Mouse (Mus musculus) heart, embryonic 16.5 days (tissue): ENCODE results near the gene Il6ra. TPM values are rescaled to one million over a fixed set of nuclear protein-coding genes. Genes with fewer than 3 reads are reported as not detected.

Experiments used
- ATAC-seq: fragments of 200-750 bp; cut with Nextera tagmentation; replicated peaks from 2 replicates; pipeline ENCODE4 v1.8.0; 2017; ENCODE audit warnings: moderate number of reproducible peaks; ENCODE audit not compliant: insufficient read depth, low FRiP score; ENCODE audit errors: extremely low read depth
- H3K27ac ChIP-seq: fragments of 300-500 bp; sonication (generic); 2 replicates; pipeline ENCODE4 v1.5.1; 2014; ENCODE audit warnings: mild to moderate bottlenecking, low read length, control low read depth, moderate library complexity
- H3K27me3 ChIP-seq: fragments of 300-500 bp; sonication (generic); 2 replicates; pipeline ENCODE4 v1.6.1; 2014; ENCODE audit warnings: low read length, mixed read lengths; ENCODE audit not compliant: control insufficient read depth, insufficient read depth
- H3K36me3 ChIP-seq: fragments of 300-500 bp; sonication (generic); 2 replicates; pipeline ENCODE4 v1.6.1; 2014; ENCODE audit not compliant: control insufficient read depth, insufficient read depth
- H3K4me1 ChIP-seq: fragments of 300-500 bp; sonication (generic); 2 replicates; pipeline ENCODE4 v1.6.1; 2014; ENCODE audit warnings: low read length, mixed read lengths; ENCODE audit not compliant: control insufficient read depth, insufficient read depth
- H3K4me2 ChIP-seq: fragments of 300-500 bp; sonication (generic); 2 replicates; pipeline ENCODE4 v1.6.1; 2014; ENCODE audit warnings: low read depth, mild to moderate bottlenecking, control low read depth, low read length
- H3K4me3 ChIP-seq: fragments of 300-500 bp; sonication (generic); 2 replicates; pipeline ENCODE4 v1.5.1; 2014; ENCODE audit warnings: mild to moderate bottlenecking, control low read depth, low read length
- H3K9ac ChIP-seq: fragments of 300-500 bp; sonication (generic); 2 replicates; pipeline ENCODE4 v1.6.1; 2014; ENCODE audit warnings: low read length, control low read depth
- H3K9me3 ChIP-seq: fragments of 300-500 bp; sonication (generic); replicated peaks from 2 replicates; pipeline ENCODE4 v1.6.1; 2016; ENCODE audit warnings: low read length; ENCODE audit not compliant: control insufficient read depth
- WGBS: fragments of 180-500 bp; shearing (Covaris S2); extraction: QIAGEN DNeasy Blood & Tissue Kit; methylation state at CpG from one replicate; pipeline ENCODE4 v1.1.7; 2014; 5-methylcytosine and 5-hydroxymethylcytosine counted together
- polyA plus RNA-seq: library from polyadenylated mRNA; unstranded; fragments of >200 nt; fragmentation: Nextera tagmentation; extraction: Ambion mirVana; gene quantifications from 2 replicates; pipeline ENCODE4 v1.2.1, GENCODE M21; 2015

The Il6ra gene
- polyA plus RNA-seq, 1 experiment from 2014 or later: 1.1 TPM

DNA sequence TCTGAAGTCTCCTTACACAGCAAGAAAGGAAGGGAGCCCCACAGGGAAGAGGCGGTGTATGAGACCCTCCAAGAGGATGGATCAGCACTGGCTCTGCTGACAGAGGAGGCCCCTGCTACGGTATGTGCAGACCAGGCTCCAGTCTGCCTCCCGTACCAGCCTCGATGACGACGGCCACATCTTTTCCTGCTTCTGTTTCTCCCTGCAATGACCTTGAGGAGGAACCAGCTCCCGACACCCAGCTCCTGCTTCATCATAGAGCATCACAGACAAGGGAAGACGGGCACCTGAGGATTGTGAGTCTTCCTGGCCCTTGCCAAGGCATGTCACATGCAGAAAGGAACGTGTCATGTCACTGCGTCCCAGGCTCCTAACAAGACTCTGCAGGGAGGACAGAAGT is 15.0 kb downstream of the Il6ra start:
- WGBS: 68% methylated on average over 10 of the region's 10 CpGs
- H3K9me3 ChIP-seq: no peaks in the 10 kb centered on the region
- peaks cover 11% of the 10 kb centered on the region for H3K4me1 ChIP-seq
- ATAC-seq: no peak
- no peak overlapping the region for H3K4me3 ChIP-seq
- no peak overlapping the region for H3K27ac ChIP-seq
- H3K27me3 ChIP-seq: no peaks in the 10 kb centered on the region; the same call in 1 of the 2 replicates
- H3K9ac ChIP-seq: no peak overlapping the region
- H3K4me2 ChIP-seq: no peak overlapping the region
- no peaks in the 10 kb centered on the region for H3K36me3 ChIP-seq

DNA sequence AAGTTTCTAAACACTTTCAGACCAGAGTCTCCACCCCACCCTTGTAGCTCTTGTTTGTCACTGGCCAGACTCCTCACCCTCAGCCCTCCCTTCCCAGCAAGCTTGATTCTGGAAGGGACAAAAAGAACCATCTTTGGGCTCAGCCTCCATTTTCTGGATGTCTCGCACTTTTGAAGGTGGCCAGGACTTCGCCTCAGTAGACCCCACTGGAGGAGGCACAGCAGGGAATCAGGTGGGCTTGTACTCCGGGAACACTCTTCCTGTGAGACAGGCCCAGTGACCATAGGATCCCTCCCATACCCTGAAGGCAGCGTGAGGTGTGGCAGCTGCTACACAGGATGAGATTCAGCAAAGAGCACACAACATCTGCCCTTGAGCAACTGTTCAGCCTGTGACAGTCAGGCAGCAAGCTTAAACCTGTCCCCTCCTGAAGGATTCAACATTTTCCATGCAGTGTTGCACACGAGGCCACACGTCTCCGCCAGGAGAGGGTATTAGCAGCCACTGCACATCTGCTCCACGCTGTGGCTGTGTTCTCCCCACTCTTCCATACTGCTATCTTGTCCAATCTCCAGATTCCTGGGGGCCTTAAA is 15.7 kb downstream of the Il6ra start:
- Histone ChIP-seq H3K27ac (no peak overlapping the region), H3K4me3 (no peak overlapping the region), H3K27me3 (no peaks in the 10 kb centered on the region; the same call in 1 of the 2 replicates), H3K4me2 (no peak overlapping the region), H3K36me3 (no peaks in the 10 kb centered on the region), H3K4me1 (peaks cover 10% of the 10 kb centered on the region), H3K9ac (no peak overlapping the region), H3K9me3 (no peaks in the 10 kb centered on the region)
- no peak for ATAC-seq
- WGBS: 75% methylated on average over 8 of the region's 8 CpGs

DNA sequence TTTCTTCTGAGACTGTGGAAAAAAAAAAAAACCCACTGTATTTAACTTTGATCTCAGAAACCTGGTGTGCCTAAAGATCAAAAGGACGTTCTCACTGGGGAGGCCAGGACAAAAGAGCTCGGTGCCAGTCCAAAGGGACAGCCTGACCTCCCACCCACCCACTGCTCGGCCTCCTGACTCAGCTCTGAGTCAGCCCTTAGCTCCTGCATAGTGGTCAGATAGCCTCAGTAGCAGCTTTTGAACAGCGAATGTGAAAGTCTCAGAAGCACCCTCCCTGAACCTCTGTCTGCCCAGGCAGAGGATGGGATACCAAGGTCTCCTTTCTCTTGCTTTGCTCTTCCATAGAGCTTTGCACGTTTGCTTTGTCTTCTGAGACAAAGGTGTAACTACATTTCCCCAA is 16.4 kb downstream of the Il6ra start:
- ATAC-seq: no peak
- Histone ChIP-seq H3K4me1 (peaks cover 3% of the 10 kb centered on the region; the same call in 1 of the 2 replicates), H3K9ac (no peak overlapping the region), H3K4me3 (no peak overlapping the region), H3K36me3 (no peaks in the 10 kb centered on the region), H3K27me3 (no peaks in the 10 kb centered on the region; the same call in 1 of the 2 replicates), H3K4me2 (no peak overlapping the region), H3K9me3 (no peaks in the 10 kb centered on the region), H3K27ac (no peak overlapping the region)
- 38% methylated on average over 5 of the region's 5 CpGs for WGBS

DNA sequence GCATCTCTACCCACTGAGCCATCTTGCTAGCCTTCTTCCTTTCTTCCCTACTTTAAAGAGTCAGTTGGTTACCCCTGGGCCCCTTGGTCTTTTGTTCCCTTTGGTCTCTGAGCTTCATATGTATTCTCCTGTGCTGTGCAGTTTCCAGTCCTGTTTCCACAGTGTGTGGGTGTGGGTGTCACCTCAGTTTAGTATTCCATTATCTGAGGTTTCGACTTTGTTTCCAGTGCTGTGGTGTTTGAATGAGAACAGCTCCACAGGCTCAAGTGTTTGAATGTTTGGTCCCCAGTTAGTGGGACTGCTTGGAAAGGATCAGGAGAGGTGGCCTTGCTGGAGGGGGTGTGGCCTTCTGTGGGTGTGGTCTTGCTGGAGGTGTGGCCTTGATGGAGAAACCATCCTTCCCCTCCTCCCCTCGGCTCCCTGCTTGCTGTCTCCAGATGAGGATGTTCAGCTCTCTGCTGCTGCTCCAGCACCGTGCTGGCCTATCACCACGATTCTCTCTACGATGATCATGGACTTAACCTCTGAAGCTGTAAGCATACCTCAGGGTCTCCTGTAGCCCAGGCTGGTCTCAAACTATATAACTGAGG is 20.4 kb downstream of the Il6ra start:
- H3K9ac ChIP-seq: no peak overlapping the region
- WGBS: 83% methylated on average over 5 of the region's 5 CpGs
- H3K9me3 ChIP-seq: no peaks in the 10 kb centered on the region
- no peaks in the 10 kb centered on the region; the same call in 1 of the 2 replicates for H3K27me3 ChIP-seq
- H3K4me1 ChIP-seq: no peaks in the 10 kb centered on the region
- ATAC-seq: no peak
- H3K4me3 ChIP-seq: no peak overlapping the region
- no peaks in the 10 kb centered on the region for H3K36me3 ChIP-seq
- H3K4me2 ChIP-seq: no peak overlapping the region
- H3K27ac ChIP-seq: no peak overlapping the region

DNA sequence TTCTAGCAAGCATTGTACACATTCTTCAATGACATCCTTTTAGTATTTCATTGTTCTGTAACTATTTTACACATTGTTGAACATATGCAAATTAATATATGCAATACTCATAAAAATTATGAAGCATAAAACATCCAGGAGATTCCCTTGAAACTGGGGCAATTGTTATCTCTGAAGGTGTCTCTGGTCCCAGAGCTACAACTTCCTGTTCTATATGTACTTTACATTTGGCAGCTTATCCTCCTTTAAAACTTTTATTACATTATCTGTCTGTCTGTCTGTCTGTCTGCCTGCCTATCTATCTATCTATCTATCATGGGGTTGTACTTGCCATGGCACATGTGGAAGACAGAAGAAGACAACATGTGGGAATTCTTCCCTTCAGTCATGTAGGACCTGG is 21.3 kb downstream of the Il6ra start:
- no peak overlapping the region for H3K4me2 ChIP-seq
- H3K4me3 ChIP-seq: no peak overlapping the region
- H3K27me3 ChIP-seq: no peaks in the 10 kb centered on the region; the same call in 1 of the 2 replicates
- no peak overlapping the region for H3K9ac ChIP-seq
- ATAC-seq: no peak
- H3K4me1 ChIP-seq: no peaks in the 10 kb centered on the region; the same call in 1 of the 2 replicates
- no peak overlapping the region for H3K27ac ChIP-seq
- H3K36me3 ChIP-seq: no peaks in the 10 kb centered on the region
- H3K9me3 ChIP-seq: no peaks in the 10 kb centered on the region

DNA sequence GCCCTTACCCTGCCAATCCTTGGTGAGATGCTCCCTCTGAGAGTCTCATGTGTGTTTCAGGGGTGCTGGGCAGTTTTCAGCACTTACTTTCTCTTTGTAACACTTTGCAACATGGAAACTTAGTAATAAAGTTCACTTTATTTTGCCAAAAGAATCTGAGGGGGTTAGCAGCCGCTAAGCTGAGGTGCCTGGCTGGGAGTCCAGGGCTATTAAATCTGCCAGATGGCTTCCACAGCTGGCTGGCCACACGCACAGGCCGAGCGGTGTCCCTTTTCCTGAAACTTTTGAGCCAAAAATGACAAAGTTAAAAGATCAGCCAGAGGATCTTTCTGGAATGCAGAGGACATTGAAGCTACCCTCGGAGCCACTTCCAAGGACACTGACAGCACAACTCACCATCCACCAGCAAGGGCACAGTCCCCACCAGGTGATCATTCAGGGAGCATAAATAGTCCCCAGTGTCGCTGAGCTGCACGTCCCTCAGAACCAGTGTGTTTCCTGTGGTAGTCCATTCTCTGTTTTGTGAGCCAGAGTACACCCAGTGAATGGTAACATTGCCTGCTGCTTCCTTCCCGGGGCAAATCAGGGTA is 23.1 kb downstream of the Il6ra start:
- no peaks in the 10 kb centered on the region; the same call in 1 of the 2 replicates for H3K4me1 ChIP-seq
- H3K27me3 ChIP-seq: no peaks in the 10 kb centered on the region
- no peak overlapping the region for H3K4me3 ChIP-seq
- WGBS: 69% methylated on average over 8 of the region's 8 CpGs
- no peaks in the 10 kb centered on the region for H3K9me3 ChIP-seq
- no peak overlapping the region for H3K27ac ChIP-seq
- H3K36me3 ChIP-seq: no peaks in the 10 kb centered on the region
- H3K4me2 ChIP-seq: no peak overlapping the region
- H3K9ac ChIP-seq: no peak overlapping the region
- no peak for ATAC-seq

DNA sequence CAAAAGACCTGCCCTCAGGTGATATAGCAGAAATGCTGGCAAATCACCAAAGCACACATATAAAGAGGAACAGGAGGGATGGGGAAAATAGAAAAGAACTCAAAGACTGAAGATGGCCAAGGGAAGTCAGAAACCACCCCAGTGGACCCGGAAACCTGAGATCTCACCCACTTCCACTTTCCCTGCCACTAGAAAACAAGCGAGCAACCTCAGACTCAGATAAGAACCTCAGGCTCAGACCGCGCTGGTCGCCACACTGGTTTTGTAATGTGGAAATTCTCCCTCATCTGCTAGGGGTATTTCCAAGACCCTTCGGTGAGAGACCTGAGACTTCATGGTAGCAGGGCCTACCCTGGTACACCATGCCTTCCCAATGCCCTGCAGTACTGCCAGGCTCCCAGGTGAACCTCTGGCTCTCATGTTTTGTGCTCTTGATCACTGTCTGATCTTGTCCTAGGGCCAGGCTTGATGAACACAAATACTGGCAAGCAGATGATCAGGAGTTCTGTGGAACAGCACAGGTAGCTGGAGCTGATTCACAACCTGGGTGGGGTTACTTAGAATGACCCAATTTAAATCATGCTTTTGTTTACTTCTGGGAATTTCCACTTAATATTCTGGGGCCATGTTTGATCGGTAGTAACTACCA is 25.3 kb downstream of the Il6ra start:
- H3K27ac ChIP-seq: no peak overlapping the region
- ATAC-seq: no peak
- H3K4me2 ChIP-seq: no peak overlapping the region
- 71% methylated on average over 7 of the region's 7 CpGs for whole genome bisulfite sequencing
- no peak overlapping the region for H3K9ac ChIP-seq
- H3K27me3 ChIP-seq: no peaks in the 10 kb centered on the region
- H3K4me1 ChIP-seq: no peaks in the 10 kb centered on the region; the same call in 1 of the 2 replicates
- H3K4me3 ChIP-seq: no peak overlapping the region
- no peaks in the 10 kb centered on the region for H3K9me3 ChIP-seq
- H3K36me3 ChIP-seq: no peaks in the 10 kb centered on the region

DNA sequence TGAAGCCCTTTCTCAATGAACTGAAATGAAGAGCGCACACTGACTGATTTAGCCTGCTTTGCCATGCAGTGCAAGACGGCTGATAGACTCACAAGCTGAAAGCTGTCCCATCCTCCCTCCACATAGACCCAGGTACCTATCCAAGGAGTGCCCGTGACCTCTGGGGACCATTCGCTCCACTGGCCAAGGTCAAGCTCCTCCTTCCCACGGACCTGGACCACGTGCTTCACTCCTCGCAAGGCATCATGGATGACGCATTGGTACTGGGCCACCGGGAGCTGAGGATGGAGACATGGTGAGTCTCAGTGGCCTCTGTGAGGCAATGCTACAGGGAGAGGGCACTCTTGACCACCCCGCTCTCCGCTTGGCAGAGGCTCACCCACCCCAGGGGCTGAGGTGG is 27.2 kb downstream of the Il6ra start:
- no peaks in the 10 kb centered on the region; the same call in 1 of the 2 replicates for H3K4me1 ChIP-seq
- H3K27ac ChIP-seq: no peak overlapping the region
- H3K36me3 ChIP-seq: no peaks in the 10 kb centered on the region
- ATAC-seq: no peak
- H3K4me2 ChIP-seq: no peak overlapping the region
- WGBS: 91% methylated on average over 11 of the region's 11 CpGs
- no peak overlapping the region for H3K9ac ChIP-seq
- no peaks in the 10 kb centered on the region for H3K27me3 ChIP-seq
- H3K9me3 ChIP-seq: no peaks in the 10 kb centered on the region
- no peak overlapping the region for H3K4me3 ChIP-seq

DNA sequence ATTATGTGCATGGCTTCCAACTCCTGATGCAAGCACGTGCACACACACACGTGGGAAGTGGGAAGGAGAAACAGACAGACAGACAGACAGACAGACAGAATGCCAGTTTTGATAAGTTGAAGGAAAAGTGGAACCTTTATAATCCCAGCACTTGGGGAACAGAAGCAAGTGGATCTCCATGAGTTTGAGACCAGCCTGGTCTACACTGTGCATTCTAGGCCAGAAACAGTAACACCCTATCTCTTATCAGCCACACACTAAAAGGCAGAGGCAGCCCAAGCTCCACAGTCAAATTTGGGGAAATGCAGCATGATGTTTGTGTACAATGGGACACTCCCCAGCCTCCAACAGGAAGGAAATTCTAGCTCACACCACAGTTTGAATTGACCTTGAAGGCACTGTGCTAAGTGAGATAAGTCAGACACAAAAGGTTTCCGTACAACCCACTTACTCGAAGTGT is 29.4 kb downstream of the Il6ra start:
- ATAC-seq: no peak
- H3K9ac ChIP-seq: no peak overlapping the region
- no peaks in the 10 kb centered on the region for H3K36me3 ChIP-seq
- H3K4me2 ChIP-seq: no peak overlapping the region
- no peak overlapping the region for H3K4me3 ChIP-seq
- 64% methylated on average over 4 of the region's 4 CpGs for WGBS
- H3K27me3 ChIP-seq: no peaks in the 10 kb centered on the region
- H3K27ac ChIP-seq: no peak overlapping the region
- H3K9me3 ChIP-seq: no peaks in the 10 kb centered on the region
- H3K4me1 ChIP-seq: no peaks in the 10 kb centered on the region; the same call in 1 of the 2 replicates
